Mouse (Mus musculus) bone marrow macrophage, adult 2 months (primary cell): ENCODE data around the gene Cyp4a31. TPM values are rescaled to one million over a fixed set of nuclear protein-coding genes. Genes with fewer than 3 reads are reported as not detected.
"Not testable (repeated sequence)": the region's sequence is repeated elsewhere in the genome, so short reads cannot be mapped to it uniquely, and the experiment has no call there.

Experiments used
- H3K27ac ChIP-seq: 2 replicates; pipeline ENCODE4 v1.5.1; 2012; ENCODE audit warnings: low read depth, low read length; ENCODE audit not compliant: insufficient read depth
- H3K4me1 ChIP-seq: 2 replicates; pipeline ENCODE4 v1.6.1; 2012; ENCODE audit warnings: low read length; ENCODE audit not compliant: control insufficient read depth, insufficient read depth
- H3K4me3 ChIP-seq: 2 replicates; pipeline ENCODE4 v1.5.1; 2012; ENCODE audit warnings: mild to moderate bottlenecking, low read length, moderate library complexity; ENCODE audit not compliant: insufficient read depth
- CTCF ChIP-seq: IDR thresholded peaks from 2 replicates; pipeline ENCODE4 v1.5.1; 2012; ENCODE audit warnings: low read depth, mild to moderate bottlenecking, low read length, moderate library complexity
- POLR2A ChIP-seq: IDR thresholded peaks from 2 replicates; pipeline ENCODE4 v1.6.1; 2012; ENCODE audit warnings: mild to moderate bottlenecking, low read depth, low read length, borderline replicate concordance
- polyA plus RNA-seq: library from polyadenylated mRNA; stranded (reverse); fragments of >200 nt; gene quantifications from 2 replicates; pipeline ENCODE4 v1.2.4, GENCODE M21; 2012; ENCODE audit not compliant: missing spikeins, insufficient read depth, insufficient read length

Gene Cyp4a31
- polyA plus RNA-seq, 1 experiment, result not detected

GRCm38 (mm10) chr4:115575255-115575654 is 11.8 kb downstream of the Cyp4a31 start:
- no peak for TF ChIP-seq CTCF
- no peak for TF ChIP-seq POLR2A
- no peaks in the 10 kb centered on the region for H3K4me1 ChIP-seq
- no peak overlapping the region for H3K27ac ChIP-seq
- no peak overlapping the region for H3K4me3 ChIP-seq

- TF ChIP-seq CTCF, result no peak
- no peak for TF ChIP-seq POLR2A
- H3K27ac ChIP-seq, result no peak overlapping the region
- H3K4me3 ChIP-seq, result no peak overlapping the region
- no peaks in the 10 kb centered on the region for H3K4me1 ChIP-seq
Measured at GRCm38 (mm10) chr4:115575776-115576175, 12.3 kb downstream of the Cyp4a31 start.

- Histone ChIP-seq H3K27ac (no peak overlapping the region), H3K4me3 (no peak overlapping the region), H3K4me1 (no peaks in the 10 kb centered on the region)
- TF ChIP-seq POLR2A (no peak), CTCF (no peak)
Measured at GRCm38 (mm10) chr4:115583036-115583435, 19.6 kb downstream of the Cyp4a31 start.

GRCm38 (mm10) chr4:115596357-115596756 is 32.9 kb downstream of the Cyp4a31 start:
- no peak for TF ChIP-seq POLR2A
- TF ChIP-seq CTCF, result no peak
- Histone ChIP-seq H3K4me1 (no peaks in the 10 kb centered on the region), H3K27ac (no peak overlapping the region), H3K4me3 (no peak overlapping the region)

GRCm38 (mm10) chr4:115596824-115597336 is 33.4 kb downstream of the Cyp4a31 start:
- no peak overlapping the region for H3K4me3 ChIP-seq
- H3K4me1 ChIP-seq, result no peaks in the 10 kb centered on the region
- H3K27ac ChIP-seq, result no peak overlapping the region
- no peak for TF ChIP-seq POLR2A
- TF ChIP-seq CTCF, result no peak

- not testable (repeated sequence) for H3K4me1 ChIP-seq, H3K27ac ChIP-seq, H3K4me3 ChIP-seq
Measured at GRCm38 (mm10) chr4:115600611-115601010, 37.2 kb downstream of the Cyp4a31 start, which contains the start of gene Cyp4a32. Gene Cyp4a32, plus strand, starts transcription at chr4:115600969.

GRCm38 (mm10) chr4:115614005-115614404 is 50.6 kb downstream of the Cyp4a31 start:
- no peak overlapping the region for H3K4me3 ChIP-seq
- no peaks in the 10 kb centered on the region for H3K4me1 ChIP-seq
- no peak overlapping the region for H3K27ac ChIP-seq
- TF ChIP-seq CTCF, result no peak
- no peak for TF ChIP-seq POLR2A

GRCm38 (mm10) chr4:115625560-115625959 is 62.1 kb downstream of the Cyp4a31 start:
- not testable (repeated sequence) for H3K4me3 ChIP-seq, H3K27ac ChIP-seq, H3K4me1 ChIP-seq

Other genes with a start within 250 kb of the Cyp4a31 start
- not detected in 2 replicates for gene Cyp4a12b, start 152.0 kb upstream of the Cyp4a31 start, polyA plus RNA-seq
- gene Cyp4a30b, start 111.0 kb upstream of the Cyp4a31 start, polyA plus RNA-seq, result not detected in 2 replicates
- not detected in 2 replicates for gene Cyp4a14, start 67.5 kb upstream of the Cyp4a31 start, polyA plus RNA-seq
- gene Cyp4a10, start 45.4 kb upstream of the Cyp4a31 start, polyA plus RNA-seq, result not detected in 2 replicates
- gene Cyp4a32, start 37.3 kb downstream of the Cyp4a31 start, polyA plus RNA-seq, result not detected in 2 replicates
- not detected in 2 replicates for gene Cyp4b1, start 84.1 kb downstream of the Cyp4a31 start, polyA plus RNA-seq
- gene Efcab14, start 174.1 kb downstream of the Cyp4a31 start, polyA plus RNA-seq, result 30.9 and 42.8 TPM in 2 replicates
- gene Tex38, start 217.4 kb downstream of the Cyp4a31 start, polyA plus RNA-seq, result not detected in 2 replicates
- 15.4 and 17.3 TPM in 2 replicates for gene Atpaf1, start 221.2 kb downstream of the Cyp4a31 start, polyA plus RNA-seq